24 mouse cellular contexts compared by ENCODE assay signal in the genomic region with DNA sequence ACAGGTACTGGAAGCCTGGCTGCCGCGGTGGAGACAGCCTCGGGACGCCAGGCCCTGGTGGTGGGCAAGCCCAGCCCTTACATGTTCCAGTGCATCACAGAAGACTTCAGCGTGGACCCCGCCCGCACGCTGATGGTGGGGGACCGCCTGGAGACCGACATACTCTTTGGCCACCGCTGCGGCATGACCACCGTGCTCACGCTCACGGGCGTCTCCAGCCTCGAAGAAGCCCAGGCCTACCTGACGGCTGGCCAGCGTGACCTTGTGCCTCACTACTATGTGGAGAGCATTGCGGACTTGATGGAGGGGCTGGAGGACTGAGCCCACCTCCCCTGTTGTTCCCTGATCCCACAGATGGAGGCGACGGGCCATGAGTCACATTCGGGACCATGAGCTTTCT. TPM values are rescaled to one million over a fixed set of nuclear protein-coding genes. Genes with fewer than 3 reads are reported as not detected.
A peak's percentile ranks its signal among the peaks of the same experiment; 100 is the strongest.
DNase-seq lines count a peak whose midpoint lies in the region; ATAC-seq and TF ChIP-seq lines count a peak whose summit lies in the region.
"Had no signal": no experiment of that assay in that cellular context is flagged by ENCODE, and none has a peak within 500 bp of the region (broad histone marks: within the 10 kb centered on the region; RNA-seq: fewer than 3 reads in every experiment).

No protein-coding gene starts in this region.

- no peak overlapping the region for H3K9ac ChIP-seq in kidney, embryonic 15.5 days
- H3K9ac ChIP-seq: embryonic facial prominence, embryonic 15.5 days; heart, embryonic 15.5 days; midbrain, embryonic 15.5 days had no signal

- H3K9me3 ChIP-seq in kidney, embryonic 15.5 days (replicated peaks), result no peaks in the 10 kb centered on the region
- H3K9me3 ChIP-seq: embryonic facial prominence, embryonic 15.5 days; heart, embryonic 15.5 days; midbrain, embryonic 15.5 days had no signal

- no peak overlapping the region for H3K4me2 ChIP-seq in kidney, embryonic 15.5 days
- no peak overlapping the region for H3K4me2 ChIP-seq in myocyte (ENCODE audit: low read depth)
- H3K4me2 ChIP-seq: embryonic facial prominence, embryonic 15.5 days; heart, embryonic 15.5 days; lung, embryonic 14.5 days; midbrain, embryonic 15.5 days had no signal

- H3K79me2 ChIP-seq in myocyte (ENCODE audit: control insufficient read depth, insufficient read depth), result peaks cover 14% of the 10 kb centered on the region

- no peak overlapping the region for H3K4me3 ChIP-seq in kidney, embryonic 15.5 days (replicated peaks)
- no peak overlapping the region for H3K4me3 ChIP-seq in brown adipose tissue, adult 24 weeks (ENCODE audit: insufficient read depth, low read depth, low read length)
- no peak overlapping the region for H3K4me3 ChIP-seq in myocyte
- H3K4me3 ChIP-seq: embryonic facial prominence, embryonic 15.5 days; heart, adult 2 months; heart, embryonic 15.5 days; megakaryocyte, embryonic 14.5 days; midbrain, embryonic 15.5 days had no signal

- no peaks in the 10 kb centered on the region for H3K27me3 ChIP-seq in kidney, embryonic 15.5 days
- H3K27me3 ChIP-seq in myocyte (ENCODE audit: control insufficient read depth, insufficient read depth, insufficient read length), result no peaks in the 10 kb centered on the region
- H3K27me3 ChIP-seq: embryonic facial prominence, embryonic 15.5 days; heart, embryonic 15.5 days; midbrain, embryonic 15.5 days had no signal

- peak; percentile 19 for DNase-seq in gastrocnemius, postnatal 10 days
- DNase-seq in gastrocnemius, postnatal 25 days, result no peak
- DNase-seq in kidney, postnatal 4 days, result peak; percentile 27 to 30
- DNase-seq in embryo, embryonic 10.5 days (ENCODE audit: low spot score), result no peak
- DNase-seq: adrenal gland, postnatal 10 days; cerebellum, adult 9-10 months; embryo, embryonic 11 days; gastrocnemius, postnatal 14 days; heart, adult 2 months; heart, postnatal 4 days; lung, embryonic 14.5 days; lung, postnatal 36 days had no signal

- H3K27ac ChIP-seq in kidney, embryonic 15.5 days, result no peak overlapping the region
- H3K27ac ChIP-seq in brown adipose tissue, adult 24 weeks (replicated peaks; ENCODE audit: low read depth, low read length), result peak overlapping the region; percentile 68
- H3K27ac ChIP-seq: embryonic facial prominence, embryonic 15.5 days; heart, adult 2 months; heart, embryonic 15.5 days; midbrain, embryonic 15.5 days had no signal

- H3K36me3 ChIP-seq in kidney, embryonic 15.5 days, result peaks cover 26% of the 10 kb centered on the region
- H3K36me3 ChIP-seq in myocyte (ENCODE audit: control insufficient read depth, insufficient read depth), result no peaks in the 10 kb centered on the region

- peaks cover 44% of the 10 kb centered on the region for H3K4me1 ChIP-seq in kidney, embryonic 15.5 days
- H3K4me1 ChIP-seq in brown adipose tissue, adult 24 weeks (ENCODE audit: control insufficient read depth, insufficient read depth, insufficient read length, low read length), result peaks cover 6% of the 10 kb centered on the region

- WGBS in kidney, embryonic 15.5 days, result 85% methylated on average over 23 of the region's 23 CpGs

- no peak for TF ChIP-seq POLR2A in myocyte (IDR thresholded peaks at IDR 0.05; ENCODE audit: insufficient read length, low read depth)

- no peak for ATAC-seq in kidney, embryonic 15.5 days (replicated peaks; ENCODE audit: low FRiP score)
- ATAC-seq: forebrain, embryonic 14.5 days; intestine, postnatal 0 days; midbrain, embryonic 15.5 days had no signal

- no peak overlapping the region for H3ac ChIP-seq in myocyte (ENCODE audit: control insufficient read depth, insufficient read length)

TF ChIP-seq in myocyte, 11 proteins besides CTCF, POLR2A, EP300 and RAD21:
- TF ChIP-seq POLR2AphosphoS2 (IDR thresholded peaks at IDR 0.05; ENCODE audit: insufficient read length, low read depth) (peak; percentile 22), USF1 (IDR thresholded peaks at IDR 0.05; ENCODE audit: low read depth) (no peak)

RNA-seq across cellular contexts. Expression of a gene that starts 4.4 kb away (rescaled TPM):
- total RNA-seq in gastrocnemius, postnatal 10 days (2021), result 10 to 100 TPM in 1 of 2 experiments, 1 to 10 TPM in 1; 9.4 to 10.1 TPM
- total RNA-seq in gastrocnemius, postnatal 25 days (2021), result 1 to 10 TPM; 2.3 TPM
- polyA plus RNA-seq in kidney, embryonic 15.5 days (2015; fragmentation: Nextera tagmentation; extraction: Ambion mirVana), result 13.7 and 15.0 TPM in 2 replicates
- polyA plus RNA-seq in brown adipose tissue, adult 24 weeks (2012; ENCODE audit: insufficient read depth, insufficient read length, missing spikeins), result 0.67 and 1.3 TPM in 2 replicates
- 33.1 TPM for polyA plus RNA-seq in myocyte (2012; fragmentation: generic; extraction: Trizol)

RNA-seq across cellular contexts. Expression of a gene that starts 8.4 kb away (rescaled TPM):
- 100 to 1,000 TPM; 679 to 727 TPM for total RNA-seq in gastrocnemius, postnatal 10 days (2021)
- total RNA-seq in gastrocnemius, postnatal 25 days (2021), result 100 to 1,000 TPM; 224 to 270 TPM
- polyA plus RNA-seq in kidney, embryonic 15.5 days (2015; fragmentation: Nextera tagmentation; extraction: Ambion mirVana), result 761 and 838 TPM in 2 replicates
- polyA plus RNA-seq in brown adipose tissue, adult 24 weeks (2012; ENCODE audit: insufficient read depth, insufficient read length, missing spikeins), result 2,169 and 2,213 TPM in 2 replicates
- 13,722 TPM for polyA plus RNA-seq in myocyte (2012; fragmentation: generic; extraction: Trizol)

RNA-seq across cellular contexts. Expression of a gene that starts 16.6 kb away (rescaled TPM):
- total RNA-seq in gastrocnemius, postnatal 10 days (2021), result 10 to 100 TPM; 27.1 to 30.7 TPM
- 10 to 100 TPM; 22.2 to 23.1 TPM for total RNA-seq in gastrocnemius, postnatal 25 days (2021)
- 54.6 and 58.9 TPM in 2 replicates for polyA plus RNA-seq in kidney, embryonic 15.5 days (2015; fragmentation: Nextera tagmentation; extraction: Ambion mirVana)
- polyA plus RNA-seq in brown adipose tissue, adult 24 weeks (2012; ENCODE audit: insufficient read depth, insufficient read length, missing spikeins), result 22.6 and 34.2 TPM in 2 replicates
- polyA plus RNA-seq in myocyte (2012; fragmentation: generic; extraction: Trizol), result 101 TPM

RNA-seq across cellular contexts. Expression of a gene that starts 18.6 kb away (rescaled TPM):
- 10 to 100 TPM in 1 of 2 experiments, 1 to 10 TPM in 1; 6.0 to 11.6 TPM for total RNA-seq in gastrocnemius, postnatal 10 days (2021)
- 1 to 10 TPM; 2.6 to 3.1 TPM for total RNA-seq in gastrocnemius, postnatal 25 days (2021)
- 34.4 and 41.6 TPM in 2 replicates for polyA plus RNA-seq in kidney, embryonic 15.5 days (2015; fragmentation: Nextera tagmentation; extraction: Ambion mirVana)
- polyA plus RNA-seq in brown adipose tissue, adult 24 weeks (2012; ENCODE audit: insufficient read depth, insufficient read length, missing spikeins), result 2.2 and 3.3 TPM in 2 replicates
- polyA plus RNA-seq in myocyte (2012; fragmentation: generic; extraction: Trizol), result 11.1 TPM

RNA-seq across cellular contexts. Expression of a gene that starts 18.7 kb away (rescaled TPM):
- total RNA-seq in gastrocnemius, postnatal 10 days (2021), result not detected
- under 1 TPM in 1 of 2 experiments, not detected in 1; 0.11 TPM for total RNA-seq in gastrocnemius, postnatal 25 days (2021)
- polyA plus RNA-seq in kidney, embryonic 15.5 days (2015; fragmentation: Nextera tagmentation; extraction: Ambion mirVana), result 0.14 and 0.60 TPM in 2 replicates
- not detected in 2 replicates for polyA plus RNA-seq in brown adipose tissue, adult 24 weeks (2012; ENCODE audit: insufficient read depth, insufficient read length, missing spikeins)
- 0.04 TPM for polyA plus RNA-seq in myocyte (2012; fragmentation: generic; extraction: Trizol)
- total RNA-seq: adrenal gland, postnatal 10 days; gastrocnemius, postnatal 14 days; heart, adult 2 months; layer of hippocampus, postnatal 25 days; liver, adult 2 months had no signal
- polyA plus RNA-seq: forebrain, embryonic 14.5 days; heart, embryonic 15.5 days; liver, adult 2 months; midbrain, embryonic 15.5 days; testis, adult 2 months had no signal

Comparison
In these comparisons a context has a peak if more than half of its experiments do, and no peak if none do; other contexts are left out.
1. DNase-seq: peak in gastrocnemius, postnatal 10 days (single experiment) and kidney, postnatal 4 days (2 of 2); none in gastrocnemius, postnatal 25 days (single experiment) and embryo, embryonic 10.5 days (single experiment).